Mouse (Mus musculus) adrenal gland, postnatal 14 days (tissue): ENCODE results near the gene Trmt61a. TPM values are rescaled to one million over a fixed set of nuclear protein-coding genes. Genes with fewer than 3 reads are reported as not detected.
"Not testable (repeated sequence)": the region's sequence is repeated elsewhere in the genome, so short reads cannot be mapped to it uniquely, and the experiment has no call there.

Experiments
- DNase-seq: peaks from one replicate; pipeline ENCODE4 v3.0.0; 2021; ENCODE audit warnings: mixed read lengths
- long read RNA-seq, 2 experiments: library from polyadenylated mRNA; stranded (forward); transcript quantifications; one replicate each; pipeline ENCODE4 v2.0.0; 2021
- total RNA-seq: library from RNA; stranded (reverse); gene quantifications from 2 replicates; pipeline ENCODE4 v1.2.3, GENCODE M21; 2021

The Trmt61a gene
- 14.2 and 15.5 TPM in 2 replicates for total RNA-seq
- long read RNA-seq, experiment 1, transcript Trmt61a-201 (3 exons, 2,433 nt), result major isoform, 7 of 21 reads
- long read RNA-seq, experiment 1, partial matches to known transcripts, result 0 of 21 reads
- long read RNA-seq, experiment 1, other reads (novel, unspliced or antisense), result 14 of 21 reads
- long read RNA-seq, experiment 2, partial matches to known transcripts, result 1 of 9 reads
- long read RNA-seq, experiment 2, other reads (novel, unspliced or antisense), result 4 of 9 reads

DNA sequence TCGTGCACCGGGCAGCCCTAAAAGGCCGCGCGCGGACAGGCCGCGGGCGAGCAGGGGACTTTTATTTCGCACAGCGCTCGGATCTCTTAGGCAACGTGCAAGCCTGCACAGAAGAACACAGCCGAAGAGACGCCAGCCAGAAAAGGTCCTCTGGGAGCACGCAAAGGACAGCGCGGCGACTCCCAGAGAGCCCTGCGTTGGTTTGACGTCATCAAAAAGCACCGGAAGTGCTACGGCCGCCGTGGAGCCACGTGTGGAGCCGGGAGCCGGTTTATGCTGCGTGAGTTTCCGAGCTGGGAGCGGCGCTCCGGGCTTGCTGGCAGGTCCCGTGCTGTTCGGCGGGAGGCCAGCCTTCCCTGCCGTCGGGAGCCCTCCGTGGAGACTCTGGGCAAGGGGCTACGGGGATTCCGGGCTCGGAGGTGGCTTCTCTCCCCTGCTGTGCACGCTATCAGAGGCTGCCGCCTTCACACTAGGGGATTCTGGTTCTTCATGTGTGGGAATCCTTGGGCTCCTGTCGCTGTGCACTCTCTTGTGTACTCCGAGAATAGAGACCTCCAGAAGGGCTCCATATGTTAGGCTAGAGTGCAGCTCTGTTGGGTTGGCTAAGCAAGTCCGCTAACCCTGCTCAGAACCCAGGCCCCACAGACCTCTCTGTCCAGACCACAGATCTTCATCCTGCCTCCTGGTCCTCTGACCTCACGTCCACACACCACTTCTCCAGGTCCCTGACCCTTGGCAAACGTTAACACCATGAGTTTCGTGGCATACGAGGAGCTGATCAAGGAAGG lies at the start of gene Trmt61a:
Trmt61a (plus strand) TSS at position 224 of the 788 bp plus-strand sequence.
- peak; percentile 94 for DNase-seq

DNA sequence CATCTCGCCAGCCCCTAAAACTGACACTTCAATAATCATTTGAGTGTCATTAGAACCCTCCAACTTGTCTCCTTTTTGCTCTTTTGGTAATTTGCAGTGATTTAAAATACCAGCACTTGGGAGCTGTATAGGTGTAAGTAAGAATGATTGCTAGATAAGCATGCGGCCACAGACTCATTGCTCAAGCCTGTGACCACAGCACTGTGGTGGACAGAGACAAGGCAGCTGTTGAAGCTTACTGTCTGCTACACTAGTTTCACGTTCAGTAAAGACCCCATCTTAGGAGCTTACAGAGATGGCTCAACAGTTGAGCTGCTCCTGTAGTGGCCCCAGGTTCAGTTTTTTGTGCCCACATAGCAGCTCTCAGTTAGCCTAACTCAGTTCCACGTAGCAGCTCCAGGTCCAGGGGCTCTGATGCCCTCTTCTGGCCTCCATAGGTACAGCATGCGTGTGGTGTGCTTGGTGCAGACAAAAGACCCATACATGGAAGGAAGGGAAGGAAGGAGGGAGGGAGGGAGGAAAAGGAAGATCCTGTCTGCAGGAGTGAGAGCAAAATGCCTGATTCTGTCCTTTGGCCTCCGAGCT lies 29.8 kb upstream of the Trmt61a start:
- peak; percentile 76 for DNase-seq

DNA sequence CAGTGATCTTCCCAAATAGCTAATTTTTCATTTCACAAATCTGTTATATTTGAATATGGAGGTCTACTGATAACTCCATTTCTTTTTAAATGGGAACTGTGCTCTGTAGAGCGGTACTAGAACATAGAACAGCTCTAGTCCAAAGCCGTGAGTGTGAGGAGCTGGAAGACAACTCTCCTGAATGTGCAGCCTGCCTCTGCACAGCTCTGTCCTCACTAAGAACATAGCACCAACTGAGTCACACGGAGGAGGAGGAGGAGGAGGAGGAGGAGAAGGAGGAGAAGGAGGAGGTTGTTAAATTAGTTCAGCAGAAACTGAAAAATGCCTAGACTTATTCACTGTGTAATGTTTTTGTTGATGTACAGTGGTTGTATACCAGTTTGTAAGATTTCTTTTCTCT lies 25.0 kb upstream of the Trmt61a start:
- DNase-seq, result no peak

DNA sequence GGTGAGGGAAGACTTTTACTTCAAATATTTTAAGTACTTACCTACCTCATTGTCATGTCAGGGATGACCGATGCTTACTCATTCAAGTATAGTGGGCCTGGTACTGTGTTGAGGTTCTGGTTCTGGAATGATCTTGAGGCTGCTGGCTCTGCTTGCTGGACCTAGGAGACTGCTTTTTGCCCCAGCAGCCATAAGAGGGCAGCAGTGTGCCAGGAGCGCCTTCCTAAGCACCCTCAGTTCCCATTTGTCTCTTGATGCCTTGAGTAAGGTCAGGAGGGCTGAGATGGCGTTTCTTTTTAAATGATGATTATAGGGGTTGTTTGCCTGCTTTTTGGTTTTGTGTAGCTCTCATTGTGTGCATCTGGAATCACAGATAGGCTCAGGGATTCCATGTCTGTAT lies 24.5 kb upstream of the Trmt61a start:
- DNase-seq, result peak; percentile 83

DNA sequence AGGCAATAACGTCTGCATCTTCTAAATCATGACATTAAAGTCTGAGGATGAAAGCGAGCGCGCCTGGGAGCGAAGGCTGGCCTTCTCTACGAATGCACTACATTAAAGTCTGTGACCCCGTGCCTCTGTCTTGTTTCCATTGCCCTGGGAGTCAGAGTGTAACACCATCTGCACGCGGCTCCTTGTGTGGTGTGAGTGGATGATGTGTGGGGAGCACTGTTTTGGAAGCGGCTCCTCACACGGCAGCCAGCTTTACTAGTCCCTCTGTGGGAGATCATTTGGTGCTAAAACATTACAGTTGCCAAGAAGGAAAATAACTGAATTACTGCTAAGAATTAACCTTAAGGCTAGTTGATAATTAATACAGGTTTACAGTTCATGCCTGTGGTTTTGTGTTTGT lies 22.2 kb upstream of the Trmt61a start:
- DNase-seq, result no peak

DNA sequence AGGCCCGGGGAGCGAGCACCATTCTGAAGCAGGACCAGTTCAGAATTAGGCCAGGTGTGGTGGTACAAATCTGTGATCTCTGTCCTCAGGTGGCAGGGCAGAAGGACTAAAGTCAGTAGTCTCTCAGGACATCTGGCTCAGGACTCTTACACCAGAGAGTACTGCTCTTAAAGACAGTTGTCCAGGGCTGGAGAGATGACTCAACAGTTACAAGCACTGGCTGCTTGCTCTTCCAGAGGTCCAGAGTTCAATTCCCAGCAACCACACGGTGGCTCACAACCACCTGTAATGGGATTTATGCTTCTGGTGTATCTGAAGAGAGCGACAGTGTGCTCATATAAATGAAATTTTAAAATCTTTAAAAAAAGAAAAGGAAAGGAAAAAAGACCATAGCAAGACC lies 18.6 kb upstream of the Trmt61a start:
- DNase-seq, result no peak

DNA sequence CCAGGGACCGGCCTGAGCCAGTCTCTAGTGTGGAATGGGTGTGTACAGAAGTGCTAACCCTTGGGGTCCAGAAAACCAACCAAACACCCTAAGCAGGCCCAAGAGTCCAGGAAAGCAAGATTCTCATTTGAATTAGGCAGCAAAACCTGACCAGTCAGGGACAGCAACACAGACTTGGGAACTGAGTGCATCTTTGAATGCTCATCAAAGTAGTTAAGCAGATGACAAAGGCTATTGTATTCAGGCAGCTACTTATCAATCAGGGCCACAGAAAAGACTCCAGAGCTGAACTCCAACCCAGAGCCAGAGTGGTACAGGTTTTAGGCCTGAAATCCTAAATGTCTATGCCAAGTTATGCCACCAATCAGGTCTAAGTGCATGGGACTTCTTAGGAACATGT lies 17.3 kb upstream of the Trmt61a start:
- no peak for DNase-seq

DNA sequence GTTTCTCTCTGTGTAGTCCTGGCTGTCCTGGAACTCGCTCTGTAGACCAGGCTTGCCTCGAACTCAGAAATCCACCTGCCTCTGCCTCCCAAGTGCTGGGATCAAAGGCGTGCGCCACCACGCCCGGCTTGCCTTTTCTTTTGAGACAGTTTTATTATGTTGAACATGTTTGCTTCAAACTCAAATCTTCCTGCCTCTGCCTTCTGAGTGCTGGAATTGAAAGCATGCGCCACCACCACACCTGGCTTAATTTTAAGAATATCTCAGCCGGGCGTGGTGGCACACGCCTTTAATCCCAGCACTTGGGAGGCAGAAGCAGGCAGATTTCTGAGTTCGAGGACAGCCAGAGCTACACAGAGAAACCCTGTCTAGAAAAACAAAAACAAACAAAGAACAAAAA lies 16.4 kb upstream of the Trmt61a start:
- DNase-seq, result not testable (repeated sequence)

DNA sequence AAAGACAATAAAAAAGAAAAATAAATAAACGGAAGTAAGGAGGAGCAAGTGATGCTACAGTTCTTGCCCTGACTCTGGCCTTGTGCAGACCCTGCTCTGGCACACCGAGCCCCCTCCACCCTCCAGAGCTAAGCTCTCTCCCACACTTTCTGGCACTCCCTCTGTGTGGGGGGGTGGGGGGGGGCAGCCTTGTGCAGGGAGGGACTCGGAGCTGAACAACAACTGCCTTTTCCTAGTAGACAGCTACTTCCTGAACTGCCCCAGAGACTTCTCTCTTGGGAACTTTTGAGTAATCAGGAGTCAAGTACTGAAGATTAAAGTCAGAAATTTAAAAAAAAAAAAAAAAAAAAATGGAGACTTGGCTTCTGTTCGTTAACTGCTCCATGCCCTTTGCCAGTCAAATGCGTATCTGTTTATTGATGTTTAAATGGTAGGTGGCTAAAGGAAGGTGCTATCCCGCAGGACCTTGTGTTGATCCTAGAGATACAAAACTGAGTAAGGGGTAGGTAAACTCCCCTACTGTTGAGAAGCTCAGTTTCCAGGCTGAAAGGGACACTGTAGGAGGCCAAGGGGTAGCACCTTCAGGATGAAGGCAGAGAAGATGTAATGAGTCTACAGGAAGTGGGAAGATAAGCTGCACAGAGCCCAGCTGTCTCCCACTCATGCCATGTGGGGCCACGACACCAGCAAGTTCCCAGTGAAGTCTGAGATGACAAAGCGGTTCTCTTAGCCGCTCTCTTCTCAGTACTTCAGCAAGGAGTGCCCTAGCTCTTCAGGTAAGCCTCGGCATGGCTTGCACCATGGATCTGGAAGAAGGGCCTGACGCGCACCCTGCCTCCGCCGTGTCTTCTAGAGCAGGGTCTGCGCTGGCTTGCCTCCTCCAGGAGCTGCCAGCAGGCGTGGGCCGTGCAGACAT lies 14.4 kb upstream of the Trmt61a start:
- DNase-seq, result no peak

DNA sequence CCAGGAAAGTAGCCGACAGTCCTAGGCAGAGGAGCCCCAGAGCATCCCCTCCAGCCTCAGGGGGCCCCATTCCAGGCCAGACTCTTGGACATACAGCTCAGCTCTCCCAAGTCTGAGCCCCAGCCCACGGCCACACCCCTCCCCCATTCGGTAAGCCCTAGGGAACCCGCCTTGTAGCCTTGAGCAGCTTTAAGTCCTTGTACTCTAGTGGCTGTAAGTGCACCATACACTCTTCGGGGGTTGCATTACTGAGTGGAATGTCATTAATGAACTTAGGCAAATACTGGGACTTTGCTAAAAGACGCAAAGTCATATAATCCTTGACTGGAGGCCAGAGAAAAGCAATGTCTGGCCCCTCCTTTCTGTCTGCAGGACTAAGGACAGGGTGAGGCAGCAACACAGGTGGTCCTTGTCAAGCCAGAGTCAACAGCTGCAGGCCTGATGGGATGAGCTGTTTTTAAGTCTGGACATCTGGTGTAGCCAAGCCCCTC lies 13.7 kb upstream of the Trmt61a start:
- peak; percentile 54 for DNase-seq

DNA sequence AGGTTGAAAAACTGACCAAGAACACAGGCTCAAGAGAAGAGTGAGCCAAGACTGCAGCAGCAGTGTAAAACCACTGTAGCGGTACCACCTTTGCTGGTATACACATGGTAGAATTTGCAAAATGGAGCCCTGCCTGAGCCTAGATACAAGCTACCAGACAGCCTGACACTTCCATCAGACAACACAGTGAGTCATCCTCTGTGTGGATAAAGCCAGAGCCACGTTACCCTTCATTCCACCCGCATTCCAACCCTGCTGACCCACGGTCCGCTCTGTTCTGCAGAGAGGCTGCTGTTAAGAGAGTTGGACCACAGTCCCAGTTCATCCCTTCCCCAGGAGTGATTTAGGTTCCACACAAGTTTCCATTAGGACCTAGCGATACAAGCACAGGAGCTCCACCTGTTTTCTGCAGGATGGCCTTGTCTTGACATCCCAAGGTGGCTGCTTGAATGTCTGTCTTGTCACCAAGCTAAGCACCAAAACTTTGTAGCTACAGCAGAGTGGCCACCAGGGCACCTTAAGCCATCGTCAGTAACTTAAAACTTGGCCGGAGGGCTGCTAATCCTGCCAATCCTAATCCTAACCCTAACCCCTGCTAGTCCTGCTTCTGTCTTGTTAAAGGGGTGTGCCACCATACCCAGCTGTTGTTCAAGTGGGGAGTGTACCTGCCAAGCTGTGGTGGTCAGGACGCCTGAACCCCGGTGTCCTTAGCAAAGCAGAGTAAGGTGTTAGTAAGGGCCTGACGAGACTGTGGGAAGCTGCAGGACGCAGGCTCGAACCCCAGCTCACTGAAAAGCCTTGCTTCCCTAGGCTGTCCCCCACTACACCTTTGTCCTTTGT lies 12.6 kb upstream of the Trmt61a start:
- peak; percentile 40 for DNase-seq

DNA sequence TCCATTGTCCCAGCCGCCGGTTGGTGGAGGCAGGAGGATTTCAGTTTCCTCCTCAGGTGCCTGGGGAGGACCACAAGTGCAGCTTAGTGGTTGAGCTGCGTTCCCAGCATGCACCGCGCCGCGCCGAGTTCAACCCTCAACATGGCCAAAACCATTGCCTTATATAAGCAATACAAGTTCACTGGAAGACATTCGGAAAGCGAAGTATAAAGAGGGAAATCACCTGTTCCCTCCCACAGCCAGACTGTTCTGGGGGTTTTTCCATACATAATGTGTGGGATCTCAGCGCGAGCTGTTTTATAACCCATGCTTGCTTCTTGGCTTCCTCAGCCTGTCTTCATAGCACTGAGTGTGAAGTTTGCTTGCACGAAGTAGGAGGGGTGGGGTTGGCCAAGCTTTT lies 11.5 kb upstream of the Trmt61a start:
- no peak for DNase-seq

DNA sequence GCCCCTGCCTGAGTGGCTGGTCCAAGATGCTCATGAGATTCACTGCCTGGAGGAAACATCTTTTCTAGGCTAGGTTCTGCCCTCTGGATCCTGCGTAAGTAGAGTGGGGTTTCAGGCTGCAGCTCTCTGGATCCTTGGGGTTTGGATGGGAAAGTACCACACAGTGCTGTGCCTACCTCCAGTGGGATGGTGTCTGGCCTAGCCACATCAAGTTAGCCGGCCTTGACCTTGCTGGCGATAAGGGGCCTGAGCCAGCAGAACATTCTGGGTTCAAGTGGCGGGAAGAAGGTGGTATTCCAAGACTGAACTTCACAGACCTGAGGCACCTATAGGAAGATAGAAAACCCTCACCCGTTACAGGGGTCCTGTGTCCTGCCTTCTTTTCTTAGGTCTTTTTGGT lies 10.5 kb upstream of the Trmt61a start:
- no peak for DNase-seq

DNA sequence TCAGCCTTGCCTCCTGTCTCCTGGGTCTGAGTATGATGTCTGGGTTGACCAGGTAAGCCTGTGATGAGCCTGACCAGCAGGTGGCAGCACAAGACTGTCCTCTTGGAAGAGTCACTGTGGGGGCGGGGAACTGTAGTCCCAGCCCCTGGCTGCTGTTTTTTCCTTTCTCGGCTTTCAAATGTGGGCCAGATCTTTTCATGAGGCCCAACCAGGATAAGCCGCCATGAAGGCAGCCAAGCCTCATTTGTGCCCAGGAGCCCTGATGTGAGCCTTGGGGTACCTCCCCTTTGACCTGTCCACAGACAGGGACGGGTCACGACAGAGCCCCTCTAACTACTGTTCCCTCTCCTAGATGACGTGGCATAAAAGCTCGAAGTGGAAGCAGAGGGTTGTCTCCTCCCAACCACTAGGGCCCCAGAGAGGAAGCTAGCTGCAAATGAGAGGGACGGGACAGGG lies 9.4 kb upstream of the Trmt61a start:
- DNase-seq, result peak; percentile 98

DNA sequence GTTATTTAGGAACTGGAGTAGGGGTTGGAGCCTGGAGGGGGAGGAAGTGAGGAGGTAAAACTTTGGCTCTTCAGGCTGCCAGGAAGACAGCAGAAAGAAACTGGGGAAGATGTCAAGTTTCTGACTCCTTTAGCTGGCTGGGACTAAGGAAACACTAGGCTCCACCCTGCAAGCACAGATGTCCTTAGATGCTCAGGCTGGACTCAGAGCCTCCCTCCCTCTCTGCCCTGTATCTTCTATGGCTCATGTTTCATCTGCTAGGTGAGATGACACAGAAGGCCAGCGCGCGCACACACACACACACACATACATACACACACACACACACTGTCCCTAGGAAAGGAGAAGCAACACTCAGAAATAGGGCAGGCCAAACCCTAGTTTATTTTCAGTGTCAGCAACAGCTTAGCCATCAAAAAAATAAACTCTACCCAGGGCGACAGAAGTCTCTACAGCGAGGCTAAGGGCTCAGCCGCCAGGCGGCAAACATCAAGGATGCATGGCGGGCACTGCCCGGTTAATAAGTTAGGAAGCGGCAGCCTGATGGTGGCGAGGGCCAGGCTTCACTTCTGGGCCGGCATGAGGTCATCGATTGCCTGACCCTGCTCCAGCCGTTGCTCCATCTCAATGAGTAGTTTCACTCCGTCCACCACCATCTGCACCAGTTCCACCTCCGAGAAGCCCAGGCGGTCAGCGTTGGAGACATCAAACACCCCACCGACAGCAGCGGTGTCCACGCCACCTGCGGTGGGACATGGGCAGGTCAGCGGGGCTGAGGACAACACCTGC lies 8.7 kb upstream of the Trmt61a start:
- no peak for DNase-seq

DNA sequence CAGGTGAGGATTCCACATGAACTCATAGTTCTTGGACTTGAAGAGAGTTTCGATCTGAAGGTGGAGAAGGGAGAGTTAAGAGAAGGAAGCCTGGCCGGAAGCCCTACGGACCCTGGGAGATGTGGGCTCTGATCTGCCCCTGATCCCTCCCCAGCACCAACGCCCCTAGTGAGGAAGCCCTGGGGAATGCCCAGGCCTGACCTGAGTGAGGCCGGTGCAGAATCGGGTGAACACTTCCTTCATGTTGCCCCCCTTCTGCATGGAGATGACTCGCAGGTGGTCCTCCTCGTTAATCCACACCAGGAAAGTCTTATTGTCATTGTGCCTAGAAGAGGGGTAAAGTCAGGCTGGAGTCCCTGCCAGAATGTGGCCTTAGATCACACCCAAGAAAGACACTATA lies 7.9 kb upstream of the Trmt61a start:
- no peak for DNase-seq

DNA sequence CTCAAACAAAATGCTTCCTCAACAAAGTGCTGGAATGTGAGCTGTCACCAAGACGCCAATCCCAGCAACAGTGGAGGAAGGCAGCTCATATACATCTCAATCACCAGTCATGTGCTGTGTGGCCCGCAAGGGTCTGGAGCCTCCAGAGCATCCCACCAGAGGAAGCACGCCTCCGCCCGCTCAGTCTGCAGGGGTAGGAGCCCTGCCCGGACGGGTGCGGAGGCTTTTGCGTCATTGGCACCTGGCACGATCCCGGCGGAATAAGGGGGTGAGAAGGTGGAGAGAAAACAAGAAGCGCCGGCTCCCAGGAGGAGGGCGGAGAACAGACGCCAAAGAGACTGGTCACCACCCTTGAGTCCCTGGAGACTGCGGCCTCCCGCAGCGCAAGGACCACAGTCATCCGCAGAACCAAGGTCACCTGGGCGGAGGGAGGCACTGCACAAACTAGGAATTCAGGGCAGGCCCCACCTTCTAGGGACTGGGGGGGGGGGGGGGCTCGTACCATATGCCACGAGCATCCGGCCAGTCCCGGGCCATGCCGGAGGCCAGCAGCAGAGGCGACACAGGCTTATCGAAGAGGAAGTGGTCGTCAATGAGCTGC lies 7.4 kb upstream of the Trmt61a start:
- DNase-seq, result peak; percentile 65

DNA sequence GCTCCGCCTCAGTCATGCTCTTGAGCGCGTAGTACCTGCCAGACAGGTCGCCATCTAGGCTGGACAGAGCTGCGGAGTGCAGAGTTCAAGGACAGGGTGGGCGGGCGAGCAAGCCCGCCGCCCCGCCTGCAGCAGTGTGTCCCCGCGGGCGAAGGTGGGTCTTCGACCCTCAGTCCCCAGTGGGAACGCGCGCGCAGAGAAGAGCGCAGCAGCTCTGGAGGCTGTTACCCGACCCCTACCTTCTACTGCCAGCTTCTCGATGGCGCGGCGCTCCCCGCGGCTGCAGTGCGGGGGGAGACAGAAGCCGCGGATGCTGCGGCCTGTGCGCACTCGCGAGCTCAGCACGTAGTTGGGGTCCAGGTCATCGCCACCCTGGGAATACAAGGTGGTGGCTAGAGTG lies 6.9 kb upstream of the Trmt61a start:
- no peak for DNase-seq

DNA sequence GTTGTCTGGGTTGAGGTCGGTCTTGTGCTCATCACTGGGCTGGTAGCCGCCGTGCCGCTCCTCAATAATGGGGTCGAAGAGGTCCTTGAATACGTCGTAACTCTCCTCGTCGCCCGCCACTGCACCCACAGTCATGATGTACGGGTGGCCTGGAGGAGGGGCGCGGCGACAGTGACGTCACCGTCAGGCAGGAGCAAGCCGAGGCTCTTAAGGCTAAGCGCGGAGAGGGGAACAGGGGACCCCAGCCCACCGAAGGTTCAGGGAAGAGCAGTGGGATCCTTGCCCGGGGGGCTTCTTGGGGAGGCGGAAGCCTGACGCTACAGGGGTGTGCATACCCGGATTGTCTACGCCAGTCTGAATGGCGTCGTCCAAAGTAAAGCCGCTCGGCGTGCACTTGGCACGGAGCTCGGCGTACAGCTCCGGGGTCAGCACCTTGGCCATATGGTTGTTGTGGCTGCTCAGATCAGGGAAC lies 6.4 kb upstream of the Trmt61a start:
- DNase-seq, result peak; percentile 64

DNA sequence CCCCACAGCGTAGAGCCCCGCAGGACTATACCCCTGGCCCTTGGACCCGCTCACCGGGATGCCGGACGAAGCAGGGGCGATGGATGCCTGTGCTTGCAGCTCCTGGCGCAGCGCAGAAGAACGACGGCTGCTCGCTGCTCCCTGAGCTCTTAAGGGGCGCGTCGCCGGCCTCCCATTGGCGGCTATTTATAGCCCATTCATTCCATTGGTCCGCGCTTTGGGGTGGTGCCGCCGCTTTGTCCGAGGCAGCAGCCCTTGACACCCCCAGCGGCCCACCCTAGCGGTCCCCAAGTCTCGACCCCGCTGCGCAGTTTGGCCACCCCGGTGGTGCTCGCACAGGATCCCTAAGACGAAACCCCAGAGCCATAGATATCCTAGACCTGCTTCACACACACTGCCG lies 5.7 kb upstream of the Trmt61a start, which contains the start of gene Ckb:
Ckb (minus strand) TSS at position 163 of the 400 bp plus-strand sequence.
- DNase-seq, result peak; percentile 85
